Mouse (Mus musculus) ovary, postnatal 10 days (tissue): ENCODE measurements around the gene Lsp1.

Experiments used
- DNase-seq: peaks from one replicate; pipeline ENCODE4 v3.0.0; 2022; ENCODE audit warnings: low spot score

The Lsp1 gene

DNA sequence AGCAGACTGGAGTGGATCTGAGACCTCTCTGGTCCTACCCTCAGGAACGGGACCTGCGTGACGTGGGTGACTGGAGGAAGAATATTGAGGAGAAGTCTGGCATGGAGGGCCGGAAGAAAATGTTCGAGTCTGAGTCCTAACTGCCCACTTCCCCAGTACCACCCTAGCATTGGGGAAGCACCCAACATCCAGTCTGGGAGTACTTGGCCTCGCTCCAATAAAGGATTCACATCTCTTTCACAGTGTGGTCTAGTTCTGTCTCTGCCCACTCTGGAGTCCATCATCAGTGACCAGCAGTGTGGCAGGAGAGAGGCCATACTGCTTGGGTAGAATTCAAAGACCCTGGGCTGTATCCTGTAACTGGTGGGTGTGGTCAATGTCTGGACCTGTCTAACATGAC is 16.4 kb upstream of the Lsp1 start:
- DNase-seq, result no peak

DNA sequence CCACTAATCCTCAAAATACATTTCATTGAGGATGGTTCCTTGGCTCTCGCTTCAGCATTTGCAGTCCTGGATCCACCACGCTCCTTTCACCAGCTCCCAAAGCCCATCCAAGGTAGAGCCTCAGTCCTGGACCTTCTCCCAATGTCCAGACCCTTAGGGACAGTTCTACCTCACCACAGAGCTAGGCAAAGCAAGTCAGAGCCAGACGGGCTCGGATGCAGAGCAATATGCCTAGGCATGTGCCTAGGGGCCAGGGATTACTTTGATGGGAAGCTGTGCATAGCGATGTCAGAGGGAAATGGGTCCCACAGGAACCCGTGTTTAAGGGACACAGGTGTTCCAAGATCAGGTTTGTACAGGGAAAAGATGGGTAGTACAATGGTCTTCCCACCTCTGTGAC is 15.3 kb upstream of the Lsp1 start:
- DNase-seq, result no peak

DNA sequence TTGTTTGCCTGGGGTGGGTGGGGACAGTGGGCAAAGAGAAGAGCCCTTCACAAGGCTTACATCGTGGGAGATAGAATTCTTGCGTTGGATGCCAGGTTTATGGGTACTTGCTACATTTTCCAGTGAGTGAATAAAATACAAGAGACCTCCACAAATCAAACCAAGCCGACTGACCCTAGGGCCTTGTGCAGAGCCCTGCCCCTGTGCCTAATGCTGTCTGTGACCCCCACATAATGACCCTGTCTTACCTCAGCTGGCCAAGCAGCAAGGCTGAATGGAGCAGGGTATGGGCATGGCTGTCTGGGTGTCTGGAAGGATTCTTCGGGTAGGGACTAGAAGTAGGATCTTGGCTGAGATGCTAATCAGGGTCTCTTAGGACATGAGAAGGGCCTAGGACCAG is 14.3 kb upstream of the Lsp1 start:
- no peak for DNase-seq

DNA sequence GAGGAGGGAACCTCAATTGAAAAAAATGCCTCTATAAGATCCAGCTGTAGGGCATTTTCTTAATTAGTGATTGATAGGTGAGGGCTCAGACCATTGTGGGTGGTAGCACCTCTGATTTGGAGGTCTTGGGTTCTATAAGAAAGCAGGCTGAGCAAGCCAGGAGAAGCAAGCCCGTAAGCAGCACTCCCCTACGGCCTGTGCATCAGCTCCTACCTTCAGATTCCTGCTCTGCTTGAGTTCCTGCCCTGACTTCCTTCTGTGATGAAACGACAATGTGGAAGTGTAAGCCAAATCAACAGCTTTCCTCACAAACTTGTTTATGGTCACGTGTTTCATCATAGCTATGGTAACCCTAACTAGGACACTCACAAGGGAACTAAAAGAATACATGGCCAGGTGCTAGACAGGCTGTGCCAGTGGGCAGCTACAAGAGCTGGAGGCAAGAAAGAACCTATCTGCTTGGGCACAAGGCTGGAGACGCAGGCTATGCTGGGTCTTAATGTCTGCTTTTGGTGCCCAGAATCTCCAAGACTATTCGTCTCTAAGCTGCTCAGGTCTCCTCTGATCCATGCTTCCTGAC is 11.5 kb upstream of the Lsp1 start:
- no peak for DNase-seq

DNA sequence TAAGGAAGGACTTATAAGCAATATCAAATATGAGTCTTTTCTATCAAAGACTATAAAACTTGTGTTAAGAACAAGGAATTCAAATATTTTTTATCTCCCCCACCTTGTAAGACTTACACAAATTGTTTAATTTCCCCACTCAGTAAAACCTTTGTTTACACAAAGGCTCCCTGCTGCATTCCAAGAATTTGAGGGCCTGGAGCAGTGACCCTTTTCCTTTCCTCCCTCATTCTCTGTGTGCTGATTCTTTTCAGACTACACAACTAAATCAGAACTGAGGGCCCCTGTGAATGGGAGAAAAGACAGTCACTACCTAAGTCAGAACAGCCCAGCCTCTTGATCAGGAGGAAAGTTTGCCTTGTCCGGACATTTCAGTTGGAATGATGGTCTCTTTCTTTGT is 5.9 kb upstream of the Lsp1 start:
- no peak for DNase-seq

DNA sequence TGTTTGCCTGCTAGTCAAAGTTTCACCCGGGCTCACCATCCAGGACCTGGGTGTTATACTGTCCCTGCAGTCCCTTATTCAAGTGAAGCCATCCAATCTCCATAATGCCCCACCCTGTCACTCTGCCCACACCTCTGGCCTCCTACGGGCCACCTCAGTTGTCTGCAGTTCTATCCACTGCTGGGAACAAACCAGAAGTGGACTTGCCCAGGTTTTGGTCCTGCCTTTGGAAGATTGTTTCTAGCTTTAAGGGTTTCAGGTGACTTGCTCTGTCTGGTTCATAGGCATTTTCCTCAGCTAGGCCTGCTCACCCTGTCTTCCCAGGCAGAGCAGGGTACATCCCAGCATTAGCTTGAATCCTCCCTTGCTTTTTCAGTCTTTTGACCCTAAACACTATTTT is 5.4 kb upstream of the Lsp1 start:
- no peak for DNase-seq

DNA sequence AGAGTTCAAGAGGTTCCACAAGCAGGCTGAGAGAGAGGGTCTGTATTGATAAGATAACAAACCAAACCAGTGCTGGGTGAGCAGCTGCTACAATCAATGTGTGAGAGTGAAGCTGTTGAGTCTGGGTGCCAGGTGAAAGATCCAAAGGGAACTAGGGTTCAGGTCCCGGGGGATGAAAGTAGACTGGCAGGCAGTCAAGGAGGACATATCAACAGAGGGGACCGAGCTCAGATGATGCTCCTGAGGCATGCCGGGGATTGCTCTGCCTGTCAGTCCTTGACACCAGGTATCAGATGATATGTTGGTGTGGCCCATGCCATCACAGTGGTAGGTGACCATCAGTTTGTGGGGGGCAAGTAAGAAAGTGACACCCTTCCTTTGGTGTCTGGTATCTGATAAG is 3.8 kb upstream of the Lsp1 start:
- DNase-seq, result no peak

DNA sequence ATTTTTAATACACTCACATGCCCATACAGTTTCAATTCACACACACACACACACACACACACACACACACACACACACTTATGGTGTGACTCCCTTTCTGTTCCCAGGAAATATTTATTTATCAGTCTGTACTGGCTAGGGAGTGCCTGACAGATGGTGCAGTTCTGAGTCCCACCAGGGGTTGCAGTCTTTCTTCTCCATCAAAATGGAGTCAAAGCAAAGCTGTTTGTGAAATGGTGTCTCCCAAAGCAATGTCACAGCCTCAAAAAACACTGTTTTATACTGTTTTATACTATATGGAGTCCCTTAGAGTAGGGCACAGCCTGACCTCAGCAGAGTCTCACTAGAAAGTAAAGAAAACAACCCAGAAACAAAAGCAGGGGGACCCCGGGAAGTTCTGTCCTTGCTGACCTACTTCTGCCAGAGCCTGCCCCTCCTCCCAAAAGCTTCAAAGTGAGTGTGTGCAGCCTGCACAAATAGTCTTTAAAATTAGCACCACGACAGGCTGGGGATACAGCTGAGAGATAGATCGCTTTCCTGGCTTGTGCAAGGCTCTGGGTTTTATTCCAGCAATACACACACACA is 3.3 kb upstream of the Lsp1 start:
- DNase-seq, result no peak

DNA sequence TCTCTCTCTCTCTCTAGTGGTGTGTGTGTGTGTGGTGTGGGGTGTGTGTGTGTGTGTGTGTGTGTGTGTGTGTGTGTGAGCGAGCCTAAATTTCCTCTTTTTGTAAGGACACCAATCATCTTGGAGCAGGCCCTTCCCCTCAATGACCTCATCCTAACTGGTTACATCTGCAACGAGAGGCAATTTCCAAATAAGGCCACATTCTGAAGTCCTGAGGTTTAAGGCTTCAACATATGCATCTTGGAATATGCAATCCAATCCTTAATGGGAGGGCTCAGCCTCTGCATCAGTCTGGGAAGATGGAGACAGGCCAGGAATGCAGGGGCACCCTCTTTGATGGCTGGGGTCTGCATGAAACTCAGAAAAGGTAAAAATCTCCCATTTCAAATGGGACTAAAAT is 2.6 kb upstream of the Lsp1 start:
- no peak for DNase-seq

DNA sequence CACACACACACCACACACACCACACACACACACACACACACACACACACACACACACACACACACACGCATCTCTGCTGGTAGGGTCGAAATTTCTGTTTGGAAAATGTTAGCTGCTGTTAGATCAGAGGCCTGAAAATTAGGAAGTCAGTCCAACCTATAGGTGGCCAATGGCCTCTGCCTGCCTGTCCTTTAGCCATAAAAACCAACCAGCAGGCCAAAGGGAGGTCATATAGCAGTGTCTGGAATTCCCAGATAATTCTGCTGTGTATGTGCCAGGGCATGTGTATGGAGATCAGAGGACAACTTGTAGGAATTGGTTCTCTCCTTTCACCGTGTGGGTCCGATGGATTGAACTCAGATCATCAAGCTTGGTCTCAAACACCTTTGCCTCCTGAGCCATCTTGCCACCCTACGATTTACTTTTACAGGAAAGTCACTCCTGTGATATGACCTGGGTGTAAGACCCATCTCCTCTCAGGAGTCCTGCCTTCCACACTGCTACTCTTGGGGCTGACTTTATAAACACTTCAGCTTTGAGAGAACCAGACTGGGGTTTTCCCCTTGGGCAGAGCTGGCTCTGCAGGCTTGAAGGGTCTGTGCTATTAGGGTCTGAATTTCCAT is 1.8 kb upstream of the Lsp1 start:
- no peak for DNase-seq

DNA sequence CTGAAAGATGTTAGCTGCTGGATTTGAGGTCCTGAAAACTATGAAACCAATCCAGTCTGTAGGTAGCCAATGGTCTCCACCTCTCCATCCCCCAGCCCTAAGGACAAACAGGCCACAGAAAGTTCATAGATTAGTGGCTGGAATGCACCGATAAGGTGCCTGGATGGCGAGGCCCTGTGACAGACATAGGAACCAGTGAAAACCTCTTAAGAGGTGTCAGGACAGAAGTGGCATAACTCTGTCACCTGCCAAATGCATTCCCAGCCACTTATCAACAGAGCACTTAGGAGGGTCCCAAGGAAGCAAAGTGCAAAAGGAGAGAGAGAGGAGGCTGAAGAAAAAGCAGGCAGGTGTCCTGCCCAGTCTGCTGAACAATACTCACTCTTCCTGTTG is 1.3 kb upstream of the Lsp1 start:
- no peak for DNase-seq

DNA sequence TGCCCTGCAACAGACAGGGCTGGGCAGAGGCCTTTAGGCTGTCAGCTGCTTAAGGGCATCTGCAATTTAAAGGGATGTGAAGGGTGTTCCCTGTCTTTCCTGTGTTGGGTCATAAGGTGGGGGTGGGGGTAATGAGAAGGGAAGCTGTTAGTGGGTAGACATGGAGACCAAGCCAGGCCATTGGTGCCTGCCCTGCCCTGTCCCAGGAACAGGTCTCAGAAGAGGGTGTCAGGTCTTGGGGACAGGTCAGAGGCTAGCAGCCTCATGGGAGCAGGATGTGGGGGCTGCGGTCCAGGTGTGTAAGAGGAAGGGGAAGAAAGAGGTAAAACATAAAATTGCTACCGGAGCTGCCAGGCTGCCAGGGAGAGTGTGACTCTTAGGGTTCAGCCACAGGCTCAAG is 837 bp downstream of the Lsp1 start:
- no peak for DNase-seq

DNA sequence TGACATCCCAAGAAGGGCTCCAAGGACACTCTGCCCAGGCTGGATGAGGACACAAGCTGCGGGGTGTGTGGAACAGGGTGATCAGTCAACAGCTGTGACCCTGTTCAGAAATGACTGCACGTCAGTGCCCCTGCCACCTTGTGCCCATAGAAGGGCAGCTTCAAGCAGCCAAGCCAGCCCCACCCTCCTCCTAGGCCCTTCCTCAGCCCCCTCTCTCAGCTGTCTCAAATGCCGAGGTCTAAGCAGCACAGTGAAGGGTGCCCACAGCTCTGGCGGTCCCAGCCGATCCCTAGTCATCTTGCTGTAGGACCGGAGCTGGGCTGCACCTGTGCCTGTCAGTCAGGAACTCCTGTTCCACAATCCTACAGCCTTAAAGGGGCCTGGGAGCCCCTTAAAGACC is 1.6 kb downstream of the Lsp1 start:
- DNase-seq, result no peak

DNA sequence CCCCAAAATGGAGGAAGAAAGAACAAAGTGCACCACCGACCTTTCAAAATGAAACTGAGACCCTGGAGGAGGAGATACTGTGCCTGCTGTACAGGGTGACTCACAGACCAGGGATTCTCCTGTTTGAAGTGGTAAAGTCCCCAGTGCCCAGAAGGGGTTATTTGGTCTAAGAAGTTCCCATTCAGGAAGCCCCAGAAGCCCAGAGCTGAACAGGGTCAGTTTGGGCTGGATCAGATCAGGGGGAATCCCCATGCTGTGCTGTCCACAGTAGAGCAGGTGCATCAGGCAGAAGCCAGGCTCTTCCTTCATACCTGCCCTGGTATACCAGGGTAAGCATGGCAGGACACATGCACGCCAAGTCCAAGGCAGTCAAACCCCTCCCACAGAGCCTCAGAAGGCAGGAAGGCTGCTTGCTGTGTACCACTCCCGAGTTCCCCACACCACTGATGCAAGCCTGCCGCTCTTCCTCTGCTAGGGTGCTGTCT is 2.0 kb downstream of the Lsp1 start:
- DNase-seq, result no peak

DNA sequence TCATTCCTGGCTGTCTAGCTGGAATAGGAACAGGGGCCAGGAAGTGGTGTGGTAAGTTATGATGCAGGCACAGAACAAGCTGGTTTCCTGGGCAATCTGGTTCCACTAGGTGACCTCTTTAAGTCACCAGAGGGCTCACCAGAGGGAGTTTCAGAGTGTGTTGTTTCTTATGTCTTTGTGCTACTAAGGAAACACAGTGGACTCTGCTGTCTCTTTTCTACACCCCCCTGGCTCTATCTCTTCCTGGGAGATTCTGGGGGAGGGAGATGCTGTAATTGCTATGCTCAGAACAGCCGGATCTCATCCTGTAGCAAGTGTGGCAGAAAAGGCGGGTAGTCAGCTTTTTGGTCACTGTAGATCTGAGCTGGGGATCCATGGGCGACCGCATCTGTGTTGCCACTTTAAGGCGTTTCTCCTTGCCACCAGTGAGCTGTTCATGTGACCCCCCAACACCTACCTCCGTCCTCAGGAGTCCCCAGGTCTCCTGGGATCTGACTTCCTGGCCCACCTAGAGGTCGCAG is 9.6 kb downstream of the Lsp1 start:
- peak; percentile 9 for DNase-seq

DNA sequence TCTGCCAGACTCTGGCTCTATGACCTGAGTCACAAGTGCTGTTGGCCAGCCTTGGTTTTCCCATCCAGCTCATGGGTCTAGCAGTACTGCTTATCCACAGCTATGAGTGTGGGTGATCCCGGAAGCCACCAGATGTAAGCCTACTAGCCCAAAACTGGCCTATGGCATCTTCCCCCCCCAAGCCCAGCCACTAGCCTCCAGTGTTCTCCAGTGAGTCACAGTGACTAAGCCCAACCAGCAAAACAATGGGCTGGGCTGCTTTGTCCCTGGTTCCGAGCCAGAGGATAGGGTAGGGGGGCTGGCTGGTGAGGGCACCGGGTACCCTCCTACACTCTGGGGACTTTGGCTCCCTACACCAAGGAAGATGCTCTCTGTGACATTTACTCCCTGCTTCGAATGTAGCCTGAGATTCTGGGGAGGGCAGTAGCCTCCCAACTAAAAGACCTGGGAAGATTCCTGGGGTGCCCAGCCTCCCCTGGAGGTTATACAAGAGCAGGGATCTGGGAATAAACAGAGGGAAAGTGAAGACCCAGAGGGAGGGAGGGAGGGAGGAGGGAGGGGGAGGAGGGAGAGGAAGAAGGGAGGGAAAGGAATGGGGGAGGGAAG is 10.3 kb downstream of the Lsp1 start:
- peak; percentile 46 for DNase-seq

DNA sequence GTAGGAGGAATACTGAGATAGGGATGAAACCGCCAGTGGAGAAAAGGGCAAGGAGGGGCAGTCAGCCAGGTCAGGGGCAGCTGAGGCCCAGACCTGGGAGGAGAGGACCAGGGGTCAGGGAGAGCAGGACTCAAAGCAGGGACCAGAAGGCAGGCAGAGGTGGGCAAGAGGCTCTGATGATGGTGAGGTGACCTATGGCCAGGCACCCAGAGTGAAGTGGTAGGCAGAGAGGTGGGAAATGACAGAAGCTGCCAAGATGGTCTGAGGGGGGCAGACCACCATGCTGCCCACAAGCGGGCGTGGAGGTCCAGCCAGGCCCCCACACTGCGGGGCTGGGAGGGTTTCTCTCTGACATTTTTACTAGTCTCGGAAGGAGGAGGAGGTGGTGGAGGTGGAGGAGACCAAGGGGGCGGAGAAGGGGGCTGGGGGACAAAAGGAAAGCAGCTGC is 10.8 kb downstream of the Lsp1 start:
- no peak for DNase-seq

DNA sequence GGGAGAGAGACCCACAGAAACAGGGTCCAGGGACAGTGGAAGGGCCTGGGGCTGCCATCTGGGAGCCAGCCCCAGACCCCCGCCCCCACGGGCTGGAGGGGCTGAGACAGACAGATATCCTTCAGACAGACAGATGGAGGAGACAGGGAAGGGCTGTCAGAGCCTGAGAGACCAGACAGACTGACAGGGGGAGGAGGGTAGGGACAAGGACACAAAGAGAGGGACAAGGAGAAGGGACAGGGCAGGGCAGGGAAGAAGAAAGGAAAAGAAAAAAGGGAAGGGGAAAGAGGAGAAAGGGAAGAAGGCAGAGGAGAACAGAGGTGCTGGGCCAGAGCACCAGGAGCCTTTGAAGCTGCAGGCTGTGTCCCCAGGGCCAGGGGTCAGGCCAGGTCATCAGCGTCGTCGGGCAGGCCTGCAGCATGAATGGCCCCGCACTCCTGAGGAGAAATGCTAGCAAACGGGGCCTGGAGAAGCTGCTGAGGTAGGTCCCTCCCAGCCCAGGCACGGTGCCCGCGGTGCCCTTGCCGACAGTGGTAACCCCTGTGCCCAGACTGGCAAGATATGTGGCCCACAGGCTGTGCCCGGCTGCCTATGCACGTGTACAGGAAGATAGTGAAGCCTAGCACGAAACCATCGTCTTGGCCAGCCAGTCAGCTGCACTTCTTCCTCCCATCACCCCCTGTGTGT is 11.4 kb downstream of the Lsp1 start:
- no peak for DNase-seq

DNA sequence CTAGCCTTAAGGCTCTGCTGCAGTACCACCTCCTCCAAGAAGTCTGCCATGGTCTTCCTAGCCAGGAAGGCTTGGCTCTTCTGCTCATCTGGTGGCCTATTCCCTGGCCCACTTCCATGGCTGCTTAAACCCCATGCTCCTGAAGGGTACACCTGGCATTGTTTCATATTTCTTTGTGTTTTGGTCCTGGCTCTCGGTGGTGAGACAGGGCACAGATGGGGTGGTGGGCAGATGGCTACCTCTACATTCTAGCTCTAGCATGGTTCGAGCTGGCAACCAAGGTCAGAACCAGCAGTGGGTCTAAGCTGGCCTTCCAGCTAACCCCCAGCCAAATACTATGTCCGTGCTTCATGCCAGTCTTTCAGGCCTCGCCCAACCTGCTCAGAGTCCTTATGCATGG is 12.3 kb downstream of the Lsp1 start:
- peak; percentile 2 for DNase-seq

DNA sequence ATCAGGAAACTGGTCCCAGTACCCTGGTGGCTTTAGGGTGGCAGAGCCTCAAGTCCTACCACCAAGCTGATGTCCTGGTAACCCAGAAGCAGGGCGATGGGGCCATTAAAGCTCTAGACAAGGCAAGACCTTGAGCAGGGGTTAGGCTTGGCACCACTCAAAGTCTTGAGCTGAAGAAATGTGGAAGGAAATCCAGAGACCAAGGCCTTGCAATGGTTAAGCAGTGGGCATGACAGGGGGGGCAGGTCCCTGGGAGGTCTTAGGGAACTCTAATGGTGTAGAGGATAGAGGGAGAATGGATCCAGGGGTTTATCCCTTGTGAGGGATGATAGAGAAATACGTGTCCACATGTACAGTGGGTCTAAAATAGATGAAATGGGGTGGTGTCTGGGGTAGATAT is 12.9 kb downstream of the Lsp1 start:
- peak; percentile 1 for DNase-seq

DNA sequence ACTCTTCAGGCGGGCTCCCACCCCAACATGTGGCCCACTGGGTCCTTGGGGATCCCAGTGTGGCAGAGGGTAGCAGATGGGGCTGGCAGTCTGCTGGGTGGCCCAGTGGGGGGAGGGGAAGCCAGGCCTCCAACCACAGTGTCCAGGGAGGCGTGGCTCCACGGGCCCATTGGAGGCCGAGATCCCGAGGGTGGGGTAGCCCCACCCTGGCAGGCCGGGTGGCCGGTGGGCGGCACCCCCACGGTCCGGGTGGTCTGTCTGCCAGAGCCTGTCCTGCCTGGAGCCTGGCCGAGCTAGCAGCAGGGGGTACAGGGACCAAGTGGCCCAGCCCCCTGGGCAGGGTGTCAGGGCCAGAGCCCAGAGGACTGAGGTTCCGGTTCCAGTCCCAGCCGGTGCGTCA is 14.2 kb downstream of the Lsp1 start:
- DNase-seq, result peak; percentile 44

DNA sequence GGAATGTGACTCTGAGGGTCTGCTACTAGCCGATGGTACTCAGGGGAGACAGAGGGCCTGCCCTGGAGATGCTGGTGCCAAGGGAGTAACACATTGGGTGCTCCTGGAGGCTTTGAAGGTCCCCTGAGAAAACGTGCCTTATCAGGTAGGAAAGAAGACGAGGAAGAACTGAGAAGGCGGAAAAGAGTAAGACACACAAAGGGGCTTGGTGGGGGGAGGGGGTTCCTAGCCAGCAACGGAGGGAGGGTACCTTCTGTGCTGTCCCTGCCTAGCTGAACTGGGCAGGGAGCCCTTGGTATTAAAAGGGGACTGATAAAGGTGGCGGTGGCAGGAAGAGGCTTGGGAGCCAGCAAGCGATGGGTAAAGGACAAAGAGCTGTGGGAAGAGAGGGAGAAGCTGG is 15.0 kb downstream of the Lsp1 start:
- no peak for DNase-seq

DNA sequence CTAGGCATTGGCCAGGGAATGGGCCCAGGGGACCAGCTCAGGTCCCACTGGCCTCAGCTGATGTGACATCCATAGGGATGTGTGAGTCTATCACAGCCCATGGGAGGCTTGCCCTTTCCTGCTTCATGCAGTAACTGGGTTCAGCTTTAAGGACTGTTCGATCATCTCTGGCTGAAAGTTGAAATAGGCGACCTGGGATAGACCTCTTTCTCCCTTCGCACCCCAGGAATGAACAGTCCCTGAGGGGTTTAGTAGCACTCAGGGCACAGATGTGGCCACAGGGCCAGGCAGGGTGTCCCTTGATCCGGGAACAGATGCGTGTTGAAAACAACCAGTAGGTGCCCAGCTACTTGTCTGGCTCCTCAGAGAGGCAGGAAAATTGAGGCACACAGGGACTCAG is 15.7 kb downstream of the Lsp1 start:
- no peak for DNase-seq
